Mouse (Mus musculus) bone marrow, adult 2 months (tissue): ENCODE measurements around the gene Aldh16a1.

Experiments used
- CTCF ChIP-seq: fragments of 200-500 bp; IDR thresholded peaks from 2 replicates; pipeline ENCODE4 v1.5.1; 2011; ENCODE audit warnings: low read length, control low read depth; ENCODE audit not compliant: control insufficient read depth, insufficient read depth
- POLR2A ChIP-seq: fragments of 200-500 bp; IDR thresholded peaks from 2 replicates; pipeline ENCODE4 v1.6.1; 2011; ENCODE audit warnings: low read depth, mild to moderate bottlenecking, control low read depth, low read length, borderline replicate concordance; ENCODE audit not compliant: control insufficient read depth

- no peak for TF ChIP-seq POLR2A
- peak; percentile 23; the same call in 1 of the 2 replicates for TF ChIP-seq CTCF
Measured at GRCm38 (mm10) chr7:45133446-45134159, 20.8 kb downstream of the Aldh16a1 start.
